Mouse (Mus musculus) megakaryocyte, embryonic 14.5 days (primary cell): ENCODE data around the gene Hoxd4.

Experiments
- FLI1 ChIP-seq: IDR thresholded peaks from 2 replicates; pipeline ENCODE4 v1.6.1; 2012; ENCODE audit warnings: low read length, inconsistent platforms, mixed read lengths
- GATA1 ChIP-seq: IDR thresholded peaks from 3 replicates; pipeline ENCODE4 v1.6.1; 2012; ENCODE audit warnings: mixed read lengths, low read length, inconsistent platforms, borderline replicate concordance

GRCm38 (mm10) chr2:74734996-74735811, 23.5 kb downstream of the Hoxd4 start:
- TF ChIP-seq GATA1 (no peak), FLI1 (no peak)
